Mouse (Mus musculus) embryo, embryonic 11.5 days (tissue): ENCODE data around the gene Ccr7.

ENCODE experiments used
- DNase-seq: peaks from one replicate; pipeline ENCODE4 v3.0.0-alpha.2; 2012; ENCODE audit warnings: low read depth, low spot score

Ccr7 gene

GRCm38 (mm10) chr11:99154987-99155641 is at the start of gene Ccr7:
TSS of gene Ccr7 (minus strand) at chr11:99155077.
- DNase-seq = no peak

DNA sequence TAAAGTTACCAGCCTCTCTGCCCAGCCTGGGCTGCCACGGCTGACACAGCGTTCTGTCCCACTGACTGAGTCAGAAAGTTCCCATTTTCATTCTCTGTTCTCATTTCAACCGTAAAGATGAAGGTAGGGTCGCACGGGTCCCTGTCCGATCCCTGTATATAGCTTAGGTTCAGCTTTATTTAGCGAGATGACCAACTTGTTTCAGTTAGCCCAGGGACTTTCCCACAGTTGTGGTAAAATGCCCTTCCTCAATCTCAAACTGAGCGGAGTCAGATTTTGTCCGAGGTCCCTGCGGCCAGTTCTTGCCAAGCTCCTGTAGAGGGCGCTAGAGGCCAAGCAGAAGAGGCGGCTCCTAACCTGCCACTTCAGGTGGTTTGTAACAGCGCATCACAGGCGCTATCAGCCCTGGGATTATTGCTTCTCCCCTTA is 34.3 kb upstream of the Ccr7 start:
- peak; percentile 50 for DNase-seq

GRCm38 (mm10) chr11:99187348-99187747 is 32.5 kb upstream of the Ccr7 start:
- DNase-seq = no peak

- no peak for DNase-seq
Observed at GRCm38 (mm10) chr11:99186836-99187235, 32.0 kb upstream of the Ccr7 start.

- DNase-seq = no peak
Observed at GRCm38 (mm10) chr11:99182575-99182974, 27.7 kb upstream of the Ccr7 start.

- DNase-seq = no peak
Observed at GRCm38 (mm10) chr11:99180071-99180470, 25.2 kb upstream of the Ccr7 start.

DNA sequence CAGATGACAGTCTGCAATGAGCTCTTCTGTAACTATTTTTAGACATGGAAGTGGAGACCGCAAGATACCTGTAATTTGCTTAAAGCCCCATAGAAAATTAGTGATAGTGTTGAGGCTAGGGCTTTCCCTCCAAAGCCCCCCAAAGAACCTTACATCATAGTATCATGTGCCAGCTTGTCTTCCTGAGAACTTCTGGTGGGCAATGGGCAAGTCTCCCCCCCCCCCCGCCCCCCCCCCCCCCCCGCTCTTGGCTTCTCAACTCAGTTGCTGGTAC is 23.0 kb upstream of the Ccr7 start:
- no peak for DNase-seq

DNA sequence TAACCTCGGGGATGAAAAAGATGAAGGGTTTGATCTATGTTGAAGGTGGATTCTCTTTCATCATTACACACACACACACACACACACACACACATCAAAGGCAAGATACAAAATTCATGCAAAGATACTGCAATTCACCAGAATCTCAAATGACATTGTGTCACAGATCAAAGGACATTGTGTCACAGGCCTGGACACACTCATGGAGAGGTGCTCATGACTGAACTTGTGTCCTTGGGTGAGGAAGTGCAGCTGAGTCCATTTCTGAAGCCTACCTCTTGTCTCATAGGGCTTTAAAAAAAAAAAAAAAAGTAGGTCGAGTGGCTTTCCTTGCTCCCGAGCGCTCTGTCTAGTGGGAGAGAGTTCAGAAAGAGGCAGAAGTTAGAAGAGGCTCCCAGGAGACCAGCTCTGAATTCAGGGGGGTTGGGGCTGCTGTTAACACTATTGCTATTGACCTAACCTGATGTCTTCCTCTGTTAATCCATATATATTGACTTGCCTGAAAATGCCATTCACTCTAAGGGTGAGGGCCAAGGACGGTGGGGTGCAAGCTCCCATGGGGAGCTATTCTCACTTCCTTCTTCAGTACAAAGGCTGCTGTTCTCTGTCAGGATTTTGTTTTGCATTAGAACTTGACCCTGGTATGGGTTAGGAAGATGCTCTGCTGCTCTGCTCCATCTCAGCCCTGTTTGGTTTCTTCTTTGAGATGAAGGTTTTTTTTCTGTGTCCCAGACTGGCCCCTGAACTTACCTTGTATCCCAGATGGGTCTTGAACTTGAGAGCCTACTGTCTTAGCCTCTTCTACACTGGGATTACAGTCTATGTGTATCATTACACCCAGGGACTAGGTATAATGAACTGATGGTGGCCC is 22.4 kb upstream of the Ccr7 start:
- DNase-seq = no peak

DNA sequence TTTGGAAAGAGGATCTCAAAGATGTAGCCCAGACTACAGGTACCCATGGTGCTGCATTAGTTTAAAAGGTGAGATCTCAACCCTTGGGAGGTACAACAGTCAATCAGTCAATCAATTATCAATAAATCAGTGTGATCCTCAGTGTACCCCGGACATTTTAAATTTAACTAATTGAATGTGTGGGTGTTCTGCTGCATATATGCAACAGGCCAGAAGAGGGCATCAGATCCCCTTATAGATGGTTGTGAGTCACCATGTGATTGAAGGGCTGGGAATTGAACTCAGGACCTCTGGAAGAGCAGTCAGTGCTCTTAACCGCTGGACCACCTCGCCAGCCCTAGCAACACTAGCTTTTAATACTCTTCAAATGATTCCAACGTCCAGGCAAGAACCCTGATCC is 17.1 kb upstream of the Ccr7 start:
- DNase-seq = no peak

DNA sequence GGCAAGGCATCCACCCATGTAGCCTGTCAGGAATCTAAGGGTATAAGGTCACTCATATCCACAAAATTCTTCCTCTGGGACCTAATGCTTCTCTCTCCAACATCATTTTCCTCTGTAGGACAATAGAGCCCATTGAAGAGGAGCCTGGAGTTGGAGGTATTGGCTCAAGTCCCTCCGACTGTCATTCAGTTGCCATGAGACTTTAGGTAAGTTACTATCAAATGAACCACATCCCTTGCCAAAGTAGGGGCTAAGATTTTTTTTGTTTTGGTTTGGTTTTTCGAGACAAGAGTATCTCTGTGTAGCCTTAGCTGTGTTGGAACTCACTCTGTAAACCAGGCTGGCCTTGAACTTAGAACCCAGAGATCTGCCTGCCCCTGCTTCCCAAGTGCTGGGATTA is 16.6 kb upstream of the Ccr7 start:
- no peak for DNase-seq

DNA sequence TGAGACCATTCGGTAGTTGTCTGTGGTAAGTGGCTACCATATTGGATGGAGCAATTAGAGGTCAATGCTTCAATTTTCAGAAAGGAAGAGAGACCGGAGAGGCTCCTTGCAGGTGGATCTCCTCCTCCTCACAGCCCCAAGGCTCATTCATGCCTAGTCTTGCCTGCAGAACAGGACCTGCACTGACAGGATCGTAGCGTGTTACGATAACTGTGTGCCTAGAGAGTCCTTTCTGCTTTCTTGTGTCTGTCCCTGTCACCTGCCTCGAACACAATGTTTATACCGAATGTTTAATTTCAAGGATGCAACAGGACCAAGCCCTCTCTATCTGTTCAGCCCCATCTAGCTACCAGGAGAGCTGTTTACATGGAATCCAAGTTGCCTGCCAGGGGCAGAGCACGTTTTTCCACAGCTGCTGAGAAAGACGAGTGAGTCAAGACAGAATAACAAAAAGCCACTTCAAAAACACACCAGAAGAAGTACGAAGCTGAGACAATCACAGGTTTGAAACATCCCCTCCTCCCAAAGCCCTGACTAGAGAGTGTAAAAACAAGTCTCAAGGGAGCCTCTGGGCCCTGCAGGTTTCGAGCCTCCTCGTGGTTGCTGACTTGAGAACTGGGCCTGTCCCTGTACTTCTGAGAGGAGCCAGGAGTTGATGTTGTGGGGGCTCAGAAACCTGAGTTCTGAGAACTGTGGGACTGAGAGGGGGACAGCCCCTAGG is 15.8 kb upstream of the Ccr7 start:
- no peak for DNase-seq

DNA sequence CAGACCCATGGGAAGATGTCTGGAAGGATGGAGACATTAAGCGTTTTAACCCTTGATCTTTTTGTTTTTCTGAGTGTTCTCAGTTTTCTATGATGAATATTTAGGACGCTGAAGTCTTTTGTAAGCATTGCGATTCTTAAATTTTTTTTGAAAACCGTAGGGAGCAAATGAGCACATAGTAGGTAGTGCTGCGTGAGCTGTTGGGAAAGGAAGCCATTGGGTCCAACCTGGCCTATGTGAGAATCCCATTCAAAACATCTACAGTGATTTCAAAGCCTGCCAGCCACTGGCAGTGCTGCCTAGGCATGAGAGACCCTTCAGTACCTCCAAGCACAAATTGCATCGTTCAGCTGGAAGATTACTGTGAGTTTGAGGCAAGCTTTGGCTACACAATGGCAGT is 15.1 kb upstream of the Ccr7 start:
- DNase-seq = no peak

DNA sequence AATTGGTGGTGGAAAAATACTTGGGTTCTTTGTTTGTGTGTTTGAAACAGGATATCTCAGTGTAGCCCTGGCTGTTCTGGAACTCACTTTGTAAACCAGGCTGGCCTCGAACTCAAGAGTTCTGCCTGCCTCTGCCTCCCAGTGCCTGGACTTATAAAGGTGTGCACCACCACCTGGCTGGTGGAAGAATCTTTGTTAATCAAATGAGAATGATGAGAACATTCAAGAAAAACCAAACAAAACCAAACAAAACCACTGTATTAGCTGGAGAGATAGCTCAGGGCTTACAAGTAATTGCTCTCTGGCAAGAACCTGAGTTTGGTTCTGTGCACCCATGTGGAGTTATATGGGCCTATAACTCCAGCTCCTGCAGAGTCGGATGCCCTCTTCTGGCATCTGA is 14.6 kb upstream of the Ccr7 start:
- DNase-seq = no peak

- no peak for DNase-seq
Observed at GRCm38 (mm10) chr11:99168030-99168474, 13.2 kb upstream of the Ccr7 start.

- DNase-seq = no peak
Observed at GRCm38 (mm10) chr11:99167576-99167975, 12.7 kb upstream of the Ccr7 start.

- DNase-seq = no peak
Observed at GRCm38 (mm10) chr11:99166241-99166640, 11.4 kb upstream of the Ccr7 start.

DNA sequence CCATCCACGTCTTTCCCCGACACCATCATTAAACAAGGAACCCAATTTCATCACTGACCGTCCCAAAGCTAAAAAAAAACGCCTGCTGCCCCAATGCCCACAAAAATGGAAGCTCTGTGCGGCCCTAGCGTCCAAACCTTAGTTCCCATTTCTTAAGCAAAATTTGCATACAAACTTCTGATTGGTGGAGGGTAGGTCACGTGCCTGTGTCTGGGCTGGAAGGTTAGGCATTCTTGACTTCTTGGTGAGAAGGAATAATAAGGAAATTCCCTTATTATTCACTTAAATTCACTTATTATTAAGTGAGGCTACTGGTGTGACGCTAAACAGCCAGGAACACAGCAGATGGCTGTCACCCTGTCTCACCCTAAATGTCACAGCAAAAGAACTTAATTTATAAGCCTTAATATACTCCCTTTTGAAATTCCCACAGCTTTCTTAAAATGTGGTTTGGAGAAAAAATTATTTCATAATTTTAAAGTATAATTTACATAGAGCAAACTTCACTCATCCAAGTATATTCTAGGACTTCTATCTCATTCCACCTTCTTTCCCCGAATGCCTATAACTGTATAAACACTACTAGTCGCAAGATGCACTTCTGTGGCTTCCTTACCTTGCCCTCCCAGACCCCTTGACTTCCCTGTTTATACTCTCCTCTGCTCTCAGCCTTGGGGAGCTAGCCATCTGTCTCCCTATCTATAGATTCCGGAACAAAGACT is 10.3 kb upstream of the Ccr7 start:
- DNase-seq = no peak

DNA sequence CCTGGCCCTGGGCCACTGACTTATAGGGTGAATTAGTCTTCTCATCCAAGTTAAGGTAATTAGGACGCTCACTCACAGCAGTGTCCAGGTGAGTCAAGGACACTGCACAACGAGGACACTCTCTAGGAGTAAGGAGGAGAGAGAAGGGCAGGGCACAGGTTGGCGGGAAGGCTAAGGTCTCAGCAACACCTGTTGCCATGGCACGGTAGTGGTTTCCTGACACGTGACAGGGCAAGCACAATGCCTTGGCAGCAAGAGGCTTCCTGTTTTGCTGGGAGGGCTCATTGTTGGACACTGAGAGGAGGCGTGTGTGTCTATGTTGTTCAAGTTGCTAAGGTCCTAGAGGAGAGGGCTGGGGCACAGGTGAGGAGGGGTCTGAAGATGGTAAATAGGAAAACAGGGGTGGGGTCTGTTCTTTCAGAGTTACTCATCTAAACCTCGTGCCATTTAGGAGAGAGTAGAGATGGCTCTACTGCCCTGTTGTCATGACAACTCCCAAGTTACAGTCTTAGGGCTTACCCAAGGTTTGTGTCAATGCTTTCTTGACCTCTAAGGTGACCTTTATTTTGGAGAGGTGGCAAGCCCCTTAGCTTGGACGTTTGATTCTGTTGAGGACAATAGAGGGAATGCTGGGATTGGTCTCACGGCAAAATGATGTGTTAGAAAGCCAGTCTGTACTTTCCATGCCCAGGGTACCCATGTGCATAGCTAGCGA is 8.3 kb upstream of the Ccr7 start:
- DNase-seq = no peak

DNA sequence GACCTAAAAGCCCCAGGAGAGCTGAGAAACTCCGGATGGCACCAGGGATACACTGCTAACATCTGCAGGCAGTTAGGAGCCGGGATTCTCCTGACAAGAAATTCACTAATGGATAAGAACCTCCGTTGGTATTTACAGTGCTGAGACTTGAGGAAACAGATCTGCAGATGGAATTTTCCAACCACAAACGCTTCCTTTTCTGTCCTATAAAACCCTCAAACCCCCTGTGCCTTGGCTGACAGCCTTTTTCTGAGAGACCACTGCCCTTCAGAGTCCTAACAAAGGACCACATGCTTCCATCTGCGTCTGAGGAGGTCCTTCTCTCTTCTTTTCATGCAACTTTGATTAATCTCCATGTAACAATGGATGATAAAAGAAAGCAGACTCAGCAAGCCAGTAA is 6.8 kb upstream of the Ccr7 start:
- DNase-seq = no peak

- no peak for DNase-seq
Observed at GRCm38 (mm10) chr11:99160228-99160627, 5.4 kb upstream of the Ccr7 start.

DNA sequence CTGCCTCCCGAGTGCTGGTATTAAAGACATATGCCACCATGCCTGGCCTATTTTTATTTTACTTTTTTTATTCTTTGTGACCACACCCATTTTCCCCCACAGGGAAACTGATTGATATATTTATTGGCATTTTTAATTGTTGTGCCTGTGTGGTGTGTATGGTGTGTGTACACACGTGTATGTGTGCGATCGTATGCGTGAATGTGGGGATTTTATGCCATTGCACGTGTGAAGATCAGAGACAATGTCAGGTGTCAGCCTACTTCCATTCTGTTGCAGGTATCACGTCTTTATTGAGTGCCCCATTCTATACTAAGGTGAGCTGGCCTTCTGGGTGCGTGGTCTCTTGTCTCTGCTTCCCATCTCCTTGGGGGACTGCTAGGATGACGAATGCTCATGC is 940 bp upstream of the Ccr7 start:
- DNase-seq = no peak
